Mouse (Mus musculus) E14TG2a.4 (cell line): ENCODE measurements around the gene Nosip.
A peak's percentile ranks its signal among the peaks of the same experiment; 100 is the strongest.
"Not testable (repeated sequence)": the region's sequence is repeated elsewhere in the genome, so short reads cannot be mapped to it uniquely, and the experiment has no call there.

Experiments used
- H3K27me3 ChIP-seq: 2 replicates; pipeline ENCODE4 v1.6.1; 2014; ENCODE audit warnings: low read length, control low read depth; ENCODE audit not compliant: insufficient read depth
- H3K36me3 ChIP-seq: 2 replicates; pipeline ENCODE4 v1.6.1; 2014; ENCODE audit warnings: low read length, control low read depth; ENCODE audit not compliant: insufficient read depth
- H3K4me1 ChIP-seq: replicated peaks from 2 replicates; pipeline ENCODE4 v1.6.1; 2014; ENCODE audit warnings: low read depth, low read length, control low read depth
- H3K4me3 ChIP-seq: replicated peaks from 2 replicates; pipeline ENCODE4 v1.5.1; 2014; ENCODE audit warnings: mild to moderate bottlenecking, low read length
- H3K9me3 ChIP-seq: 2 replicates; pipeline ENCODE4 v1.6.1; 2014; ENCODE audit warnings: low read length, control low read depth
- CTCF ChIP-seq: conservative IDR thresholded peaks from 2 replicates; pipeline ENCODE4 v1.5.1; 2014; ENCODE audit warnings: low read length
- NANOG ChIP-seq: IDR thresholded peaks from 2 replicates; pipeline ENCODE4 v1.6.1; 2014; ENCODE audit warnings: borderline replicate concordance, low read length, mixed read lengths
- POU5F1 ChIP-seq: IDR thresholded peaks from 2 replicates; pipeline ENCODE4 v1.6.1; 2014; ENCODE audit warnings: low read length, borderline replicate concordance

Gene Nosip

DNA sequence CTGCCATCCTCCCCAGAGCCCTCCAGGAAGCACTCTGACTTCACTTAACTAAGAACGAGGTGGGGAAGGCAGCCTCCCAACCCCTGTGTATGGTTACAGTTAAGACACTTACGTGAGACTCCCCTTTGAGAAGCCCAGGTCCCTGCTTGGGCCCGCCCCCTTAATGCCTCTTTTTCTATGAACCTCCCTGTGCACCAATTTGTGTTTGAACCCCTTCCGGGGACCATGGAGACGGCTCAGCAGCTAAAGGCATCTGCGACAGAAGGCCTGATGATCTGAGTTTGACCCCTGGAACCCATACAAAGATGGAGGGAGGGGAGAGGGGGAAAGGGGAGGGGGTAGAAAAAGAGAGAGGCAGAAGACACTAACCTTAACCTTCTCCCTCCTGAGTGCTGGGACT, 44.2 kb downstream of the Nosip start:
- TF ChIP-seq NANOG, result no peak
- no peak for TF ChIP-seq CTCF
- no peak for TF ChIP-seq POU5F1
- Histone ChIP-seq H3K4me3 (peak overlapping the region; percentile 41), H3K27me3 (no peaks in the 10 kb centered on the region), H3K4me1 (peaks cover 81% of the 10 kb centered on the region), H3K36me3 (peaks cover 8% of the 10 kb centered on the region; the same call in 1 of the 2 replicates), H3K9me3 (no peaks in the 10 kb centered on the region)

DNA sequence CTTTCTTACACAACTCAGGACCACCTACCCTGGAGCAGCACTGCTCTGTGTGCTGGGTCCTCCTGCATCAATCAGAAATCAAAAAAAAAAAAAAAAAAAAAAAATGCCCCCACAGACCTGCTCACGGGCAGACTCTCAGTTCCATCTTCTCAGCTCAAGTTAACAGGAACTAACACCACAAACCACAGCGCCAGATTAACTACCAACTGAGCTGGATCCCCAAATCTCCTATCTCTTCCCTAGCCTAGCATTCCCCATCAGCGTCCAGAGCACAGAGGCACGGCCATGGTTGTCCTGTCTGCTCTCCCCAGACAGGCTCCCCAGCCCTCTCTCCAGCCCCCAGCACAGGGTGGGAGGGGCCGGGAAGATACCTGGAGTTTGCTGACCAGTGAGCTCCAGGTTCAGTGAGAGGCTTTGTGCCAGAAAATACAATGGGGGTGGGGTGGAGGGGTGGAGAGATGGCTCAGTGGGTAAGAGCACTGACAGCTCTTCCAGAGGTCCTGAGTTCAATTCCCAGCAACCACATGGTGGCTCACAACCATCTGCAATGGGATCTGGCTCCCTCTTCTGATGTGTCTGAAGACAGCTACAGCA, 44.9 kb downstream of the Nosip start:
- Histone ChIP-seq H3K4me3 (peak overlapping the region; percentile 41), H3K4me1 (peaks cover 82% of the 10 kb centered on the region), H3K27me3 (no peaks in the 10 kb centered on the region), H3K9me3 (no peaks in the 10 kb centered on the region), H3K36me3 (0 out of 2 replicates have a peak, but pooled peaks cover 4% of the 10 kb centered on the region)
- TF ChIP-seq POU5F1 (no peak), NANOG (no peak), CTCF (no peak)

DNA sequence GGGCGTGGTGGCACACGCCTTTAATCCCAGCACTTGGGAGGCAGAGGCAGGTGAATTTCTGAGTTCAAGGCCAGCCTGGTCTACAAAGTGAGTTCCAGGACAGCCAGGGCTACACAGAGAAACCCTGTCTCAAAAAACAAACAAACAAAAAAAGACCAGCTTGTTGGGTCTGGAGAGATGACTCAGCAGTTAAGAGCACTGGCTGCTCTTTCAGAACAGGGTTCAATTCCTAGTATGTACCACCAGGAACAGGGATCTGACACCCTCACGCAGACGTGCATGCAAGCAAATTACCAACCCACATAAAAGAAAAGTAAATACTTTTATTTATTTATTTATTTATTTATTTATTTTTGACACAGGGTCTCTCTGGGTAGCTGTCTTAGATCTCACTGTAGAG, 47.9 kb downstream of the Nosip start:
- H3K36me3 ChIP-seq, H3K4me3 ChIP-seq, H3K27me3 ChIP-seq, H3K9me3 ChIP-seq: not testable (repeated sequence)
- peaks cover 84% of the 10 kb centered on the region for H3K4me1 ChIP-seq

DNA sequence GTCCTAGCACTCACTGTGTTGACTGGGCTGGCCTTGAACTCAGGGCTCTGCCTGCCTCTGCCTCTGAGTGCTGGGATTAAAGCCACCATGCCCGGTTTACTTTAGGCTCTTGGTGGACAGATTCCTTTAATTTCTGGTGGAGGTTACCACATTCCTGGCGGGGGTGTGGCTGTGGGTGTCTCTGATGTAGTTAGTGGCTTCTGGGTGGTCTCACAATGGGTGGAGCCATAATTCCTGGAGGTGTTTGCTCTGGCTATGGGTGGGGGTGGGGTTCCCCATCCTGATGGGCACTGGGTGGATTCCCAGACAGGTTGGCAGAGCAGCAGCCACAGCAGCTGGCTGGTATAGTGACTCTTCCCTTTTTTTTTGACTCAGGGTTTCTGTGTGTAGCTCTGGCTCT, 49.7 kb downstream of the Nosip start:
- H3K4me3 ChIP-seq, result peak overlapping the region; percentile 24; the same call in 1 of the 2 replicates
- no peaks in the 10 kb centered on the region for H3K27me3 ChIP-seq
- TF ChIP-seq POU5F1, result no peak
- no peak for TF ChIP-seq NANOG
- TF ChIP-seq CTCF, result no peak
- no peaks in the 10 kb centered on the region for H3K36me3 ChIP-seq
- H3K9me3 ChIP-seq, result no peaks in the 10 kb centered on the region
- peaks cover 76% of the 10 kb centered on the region for H3K4me1 ChIP-seq

DNA sequence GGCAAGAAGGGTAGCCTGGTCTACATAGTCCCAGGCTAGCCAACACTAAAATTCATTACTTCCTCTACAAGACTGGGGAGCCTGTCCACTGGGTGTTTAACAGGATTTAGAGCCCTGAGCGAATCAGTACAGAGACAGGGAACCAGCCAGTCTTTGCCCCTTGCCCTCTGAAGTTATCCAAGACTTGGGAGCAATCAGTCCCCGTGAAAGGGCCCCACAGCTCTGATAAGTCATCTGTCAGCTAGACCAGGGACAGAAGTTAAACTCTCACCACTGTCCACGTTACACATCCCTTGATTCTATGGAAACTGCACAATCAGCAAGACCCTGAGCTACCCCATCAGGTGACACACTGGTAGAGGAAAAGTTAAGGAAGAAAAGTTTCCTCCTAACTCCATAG, 50.3 kb downstream of the Nosip start:
- H3K27me3 ChIP-seq, result no peaks in the 10 kb centered on the region
- TF ChIP-seq POU5F1 (no peak), NANOG (no peak), CTCF (no peak)
- peaks cover 75% of the 10 kb centered on the region for H3K4me1 ChIP-seq

DNA sequence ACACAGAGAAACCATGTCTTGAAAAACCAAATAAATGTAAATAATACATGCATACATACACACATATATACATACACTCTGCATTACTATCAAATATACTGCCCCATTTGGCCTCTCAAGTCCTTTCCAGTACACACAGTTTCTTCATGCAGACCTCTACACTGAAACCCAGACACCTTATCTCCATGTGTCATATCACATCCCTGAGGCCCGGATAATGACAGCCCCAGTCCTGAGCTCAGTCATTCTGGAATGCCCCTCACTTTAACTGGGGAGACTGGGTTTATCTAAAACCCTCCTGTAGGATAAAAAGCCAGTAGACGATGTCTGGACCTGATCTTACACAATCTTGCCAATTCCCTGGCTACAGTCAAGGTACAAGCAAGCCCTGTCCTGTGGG, 51.2 kb downstream of the Nosip start:
- Histone ChIP-seq H3K9me3 (no peaks in the 10 kb centered on the region), H3K4me1 (peaks cover 83% of the 10 kb centered on the region), H3K27me3 (no peaks in the 10 kb centered on the region), H3K4me3 (no peak overlapping the region), H3K36me3 (peaks cover 13% of the 10 kb centered on the region)
- TF ChIP-seq CTCF (no peak), NANOG (no peak), POU5F1 (no peak)

More for the DNA sequence above, 50.3 kb downstream of the Nosip start:
- Histone ChIP-seq H3K36me3 (peaks cover 4% of the 10 kb centered on the region), H3K4me3 (no peak overlapping the region), H3K9me3 (no peaks in the 10 kb centered on the region)

DNA sequence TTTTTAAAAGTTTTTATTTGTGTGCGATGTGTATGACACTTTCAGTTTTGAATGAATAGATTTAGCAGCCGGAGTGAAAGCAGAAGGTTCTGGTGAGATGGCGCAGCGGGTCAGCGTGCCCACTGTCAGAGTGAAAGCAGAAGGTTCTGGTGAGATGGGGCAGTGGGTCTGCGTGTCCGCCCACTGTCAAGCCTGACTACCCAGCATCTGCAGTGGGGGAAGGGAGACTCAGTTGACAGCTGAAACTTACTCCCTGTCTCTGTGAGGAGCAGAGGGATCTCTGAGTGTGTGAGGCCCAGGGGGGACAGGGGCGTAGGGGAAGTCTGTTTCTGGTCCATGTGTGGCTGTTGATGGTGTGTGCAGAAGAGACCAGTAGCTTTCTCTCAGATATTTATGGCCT, 55.3 kb downstream of the Nosip start:
- Histone ChIP-seq H3K9me3 (no peaks in the 10 kb centered on the region), H3K4me1 (peaks cover 86% of the 10 kb centered on the region), H3K4me3 (no peak overlapping the region), H3K27me3 (no peaks in the 10 kb centered on the region), H3K36me3 (peaks cover 51% of the 10 kb centered on the region)
- TF ChIP-seq NANOG (no peak), CTCF (no peak), POU5F1 (no peak)

DNA sequence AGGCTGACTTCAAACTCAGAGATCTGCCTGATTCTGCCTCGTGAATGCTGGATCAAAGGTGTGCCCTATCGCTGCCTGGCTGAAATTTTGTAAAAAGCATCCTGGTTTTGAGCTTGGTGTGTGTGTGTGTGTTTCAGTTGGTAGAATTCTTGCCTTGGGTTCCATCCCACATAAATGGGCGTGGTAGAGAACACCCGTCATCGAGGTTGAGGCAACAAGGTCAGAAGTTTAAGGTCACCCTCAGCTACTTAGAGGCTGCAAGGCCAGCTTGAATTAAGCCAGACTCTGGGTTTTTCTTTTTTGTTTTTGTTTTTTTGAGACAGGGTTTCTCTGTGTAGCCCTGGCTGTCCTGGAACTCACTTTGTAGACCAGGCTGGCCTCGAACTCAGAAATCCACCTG, 56.1 kb downstream of the Nosip start:
- Histone ChIP-seq H3K4me1 (peaks cover 80% of the 10 kb centered on the region), H3K27me3 (no peaks in the 10 kb centered on the region), H3K9me3 (no peaks in the 10 kb centered on the region), H3K4me3 (no peak overlapping the region), H3K36me3 (peaks cover 58% of the 10 kb centered on the region)
- TF ChIP-seq CTCF, result no peak
- TF ChIP-seq NANOG, result no peak
- no peak for TF ChIP-seq POU5F1
